Mouse (Mus musculus): ENCODE measurements around the gene Kremen1.

GRCm38 (mm10) chr11:5306017-5306416 is 44.7 kb upstream of the Kremen1 start:
- no peak for TF ChIP-seq POLR2A (IDR thresholded peaks at IDR 0.05; ENCODE audit: borderline replicate concordance, low read depth, low read length)
- no peak for TF ChIP-seq CTCF (IDR thresholded peaks at IDR 0.05; ENCODE audit: low read depth, low read length)

All from bone marrow macrophage, adult 2 months (primary cell).